Mouse (Mus musculus): Measurements from ENCODE around the gene Ncln.

Ncln gene

GRCm38 (mm10) chr10:81510246-81510810, 14.1 kb upstream of the Ncln start:
- DNase-seq: peak; percentile 24

- no peak for DNase-seq
Measured at GRCm38 (mm10) chr10:81507691-81508489, 11.7 kb upstream of the Ncln start.

GRCm38 (mm10) chr10:81507095-81507494, 10.9 kb upstream of the Ncln start:
- DNase-seq: no peak

GRCm38 (mm10) chr10:81505016-81505664, 8.9 kb upstream of the Ncln start:
- no peak for DNase-seq

GRCm38 (mm10) chr10:81502658-81503057, 6.5 kb upstream of the Ncln start:
- DNase-seq: peak; percentile 92

GRCm38 (mm10) chr10:81501863-81502262, 5.7 kb upstream of the Ncln start:
- DNase-seq: no peak

- no peak for DNase-seq
Measured at GRCm38 (mm10) chr10:81500032-81500431, 3.8 kb upstream of the Ncln start, which contains the start of gene S1pr4. Gene S1pr4 (minus strand): TSS chr10:81500132.

GRCm38 (mm10) chr10:81499250-81499901, 3.2 kb upstream of the Ncln start:
- DNase-seq: peak; percentile 85

GRCm38 (mm10) chr10:81498316-81499249, 2.4 kb upstream of the Ncln start:
- peak; percentile 39 for DNase-seq

GRCm38 (mm10) chr10:81497401-81498270, 1.4 kb upstream of the Ncln start:
- DNase-seq: peak; percentile 47

- DNase-seq: no peak
Measured at GRCm38 (mm10) chr10:81496969-81497368, 777 bp upstream of the Ncln start.

- DNase-seq: no peak
Measured at GRCm38 (mm10) chr10:81495616-81496263, 452 bp downstream of the Ncln start.

- DNase-seq: no peak
Measured at GRCm38 (mm10) chr10:81495151-81495550, 1.0 kb downstream of the Ncln start.

GRCm38 (mm10) chr10:81494260-81495041, 1.7 kb downstream of the Ncln start:
- no peak for DNase-seq

GRCm38 (mm10) chr10:81493601-81494220, 2.5 kb downstream of the Ncln start:
- DNase-seq: peak; percentile 46

GRCm38 (mm10) chr10:81492606-81493240, 3.5 kb downstream of the Ncln start:
- DNase-seq: no peak

GRCm38 (mm10) chr10:81491018-81491417, 5.2 kb downstream of the Ncln start:
- no peak for DNase-seq

- no peak for DNase-seq
Measured at GRCm38 (mm10) chr10:81489941-81490340, 6.3 kb downstream of the Ncln start.

GRCm38 (mm10) chr10:81488081-81488480, 8.1 kb downstream of the Ncln start:
- no peak for DNase-seq
